ENCODE assay signal across 10 mouse cellular contexts in the genomic region with DNA sequence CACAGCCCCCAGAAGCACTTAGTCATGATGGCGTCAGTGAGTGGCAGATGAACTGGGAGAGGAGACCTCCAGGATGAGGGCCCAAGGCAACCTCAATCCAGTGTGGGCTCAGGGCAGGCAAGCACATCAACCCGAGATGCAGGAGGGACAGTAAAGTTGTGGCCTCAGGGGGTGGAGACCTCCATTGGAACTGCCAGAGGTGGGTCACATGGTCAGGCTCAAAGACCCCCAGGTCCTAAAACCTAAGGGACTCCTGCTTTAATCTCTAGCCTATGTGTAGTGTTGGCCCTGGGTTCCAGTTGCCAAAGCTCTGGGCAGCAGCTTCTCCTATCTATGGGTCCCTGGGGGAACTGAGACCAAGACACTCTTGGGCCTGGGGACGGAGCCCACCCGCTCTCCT. TPM values are rescaled to one million over a fixed set of nuclear protein-coding genes. Genes with fewer than 3 reads are reported as not detected.
DNase-seq lines count a peak whose midpoint lies in the region; ATAC-seq and TF ChIP-seq lines count a peak whose summit lies in the region.
"Had no signal": no experiment of that assay in that cellular context is flagged by ENCODE, and none has a peak within 500 bp of the region (broad histone marks: within the 10 kb centered on the region; RNA-seq: fewer than 3 reads in every experiment).

No protein-coding gene starts in this region.

- no peaks in the 10 kb centered on the region for H3K27me3 ChIP-seq in heart, embryonic 12.5 days (replicated peaks)
- no peaks in the 10 kb centered on the region for H3K27me3 ChIP-seq in lung, postnatal 0 days (replicated peaks; ENCODE audit: insufficient read depth, low read length)
- H3K27me3 ChIP-seq in hindbrain, embryonic 16.5 days (replicated peaks; ENCODE audit: control insufficient read depth, insufficient read depth, low read length), result no peaks in the 10 kb centered on the region
- no peaks in the 10 kb centered on the region; the same call in 1 of the 2 replicates for H3K27me3 ChIP-seq in neural tube, embryonic 15.5 days (replicated peaks)
- H3K27me3 ChIP-seq: midbrain, embryonic 15.5 days had no signal

- no peak for TF ChIP-seq EP300 in lung, postnatal 0 days (IDR thresholded peaks at IDR 0.05)

- peak; percentile 8; the same call in 1 of the 2 replicates for ATAC-seq in heart, embryonic 12.5 days (ENCODE audit: insufficient number of reproducible peaks, low FRiP score)
- ATAC-seq in lung, postnatal 0 days, result no peak
- ATAC-seq in hindbrain, embryonic 16.5 days, result peak; percentile 3; the same call in 1 of the 2 replicates
- no peak for ATAC-seq in neural tube, embryonic 15.5 days (ENCODE audit: low FRiP score)

- no peak overlapping the region for H3K9ac ChIP-seq in heart, embryonic 12.5 days
- no peak overlapping the region for H3K9ac ChIP-seq in lung, postnatal 0 days (replicated peaks; ENCODE audit: low read depth)
- no peak overlapping the region for H3K9ac ChIP-seq in hindbrain, embryonic 16.5 days (ENCODE audit: low read depth, low read length)
- no peak overlapping the region for H3K9ac ChIP-seq in neural tube, embryonic 15.5 days (replicated peaks)
- H3K9ac ChIP-seq: midbrain, embryonic 15.5 days had no signal

- WGBS in heart, embryonic 12.5 days, result 82% methylated on average over 4 of the region's 4 CpGs
- WGBS in lung, postnatal 0 days, result 73% methylated on average over 4 of the region's 4 CpGs
- WGBS in hindbrain, embryonic 16.5 days, result 68% methylated on average over 4 of the region's 4 CpGs
- WGBS in neural tube, embryonic 15.5 days, result 78% methylated on average over 4 of the region's 4 CpGs

- no peaks in the 10 kb centered on the region for H3K9me3 ChIP-seq in heart, embryonic 12.5 days (replicated peaks)
- H3K9me3 ChIP-seq in lung, postnatal 0 days (ENCODE audit: low read length), result no peaks in the 10 kb centered on the region
- no peaks in the 10 kb centered on the region for H3K9me3 ChIP-seq in hindbrain, embryonic 16.5 days (ENCODE audit: control insufficient read depth, low read length)
- no peaks in the 10 kb centered on the region for H3K9me3 ChIP-seq in neural tube, embryonic 15.5 days (replicated peaks)
- H3K9me3 ChIP-seq: midbrain, embryonic 15.5 days had no signal

- TF ChIP-seq CTCF in lung, postnatal 0 days (IDR thresholded peaks at IDR 0.05), result no peak

- H3K36me3 ChIP-seq in heart, embryonic 12.5 days, result no peaks in the 10 kb centered on the region
- no peaks in the 10 kb centered on the region for H3K36me3 ChIP-seq in lung, postnatal 0 days (ENCODE audit: insufficient read depth, low read length)
- H3K36me3 ChIP-seq in hindbrain, embryonic 16.5 days (ENCODE audit: control insufficient read depth, insufficient read depth, low read length), result no peaks in the 10 kb centered on the region
- H3K36me3 ChIP-seq in neural tube, embryonic 15.5 days, result no peaks in the 10 kb centered on the region
- H3K36me3 ChIP-seq: midbrain, embryonic 15.5 days had no signal

- peaks cover 33% of the 10 kb centered on the region for H3K4me1 ChIP-seq in heart, embryonic 12.5 days (replicated peaks)
- H3K4me1 ChIP-seq in lung, postnatal 0 days (ENCODE audit: insufficient read depth, low read depth, low read length), result peaks cover 25% of the 10 kb centered on the region
- peaks cover 13% of the 10 kb centered on the region for H3K4me1 ChIP-seq in hindbrain, embryonic 16.5 days (ENCODE audit: control insufficient read depth, insufficient read depth, low read depth, low read length)
- peaks cover 20% of the 10 kb centered on the region for H3K4me1 ChIP-seq in neural tube, embryonic 15.5 days

- H3K4me2 ChIP-seq in heart, embryonic 12.5 days, result no peak overlapping the region
- peak overlapping the region; percentile 43; the same call in 1 of the 2 replicates for H3K4me2 ChIP-seq in lung, postnatal 0 days (replicated peaks; ENCODE audit: low read depth, low read length)
- no peak overlapping the region for H3K4me2 ChIP-seq in hindbrain, embryonic 16.5 days (ENCODE audit: low read length)
- no peak overlapping the region for H3K4me2 ChIP-seq in neural tube, embryonic 15.5 days
- H3K4me2 ChIP-seq: midbrain, embryonic 15.5 days had no signal

- DNase-seq in heart, adult 18-20 months, result no peak
- DNase-seq in lung, postnatal 0 days (ENCODE audit: low spot score), result no peak
- DNase-seq in lung, postnatal 36 days, result no peak
- DNase-seq in Muller cell, postnatal 12 days (ENCODE audit: inconsistent ontology term), result no peak
- DNase-seq in gastrocnemius, postnatal 25 days, result no peak
- DNase-seq: thymus, postnatal 25 days had no signal

- H3K4me3 ChIP-seq in heart, embryonic 12.5 days, result no peak overlapping the region
- H3K4me3 ChIP-seq in lung, postnatal 0 days (ENCODE audit: low read depth, low read length), result no peak overlapping the region
- no peak overlapping the region for H3K4me3 ChIP-seq in hindbrain, embryonic 16.5 days (ENCODE audit: low read length)
- H3K4me3 ChIP-seq in neural tube, embryonic 15.5 days (replicated peaks), result no peak overlapping the region
- H3K4me3 ChIP-seq: midbrain, embryonic 15.5 days had no signal

- H3K27ac ChIP-seq in heart, embryonic 12.5 days (ENCODE audit: poor library complexity, severe bottlenecking), result peak overlapping the region; percentile 53; the same call in 1 of the 2 replicates
- peak overlapping the region; percentile 76 for H3K27ac ChIP-seq in lung, postnatal 0 days (ENCODE audit: low read length)
- peak overlapping the region; percentile 36; the same call in 1 of the 2 replicates for H3K27ac ChIP-seq in hindbrain, embryonic 16.5 days (ENCODE audit: low read depth, low read length)
- H3K27ac ChIP-seq in neural tube, embryonic 15.5 days (replicated peaks), result peak overlapping the region; percentile 76

RNA-seq across cellular contexts. Expression of a gene that starts 0.8 kb away (rescaled TPM):
- 2.0 and 2.3 TPM in 2 replicates for polyA plus RNA-seq in heart, embryonic 12.5 days (2016; fragmentation: Nextera tagmentation; extraction: Ambion mirVana)
- 1 to 10 TPM; 1.3 to 2.0 TPM for total RNA-seq in heart, adult 18-20 months (2021)
- 33.2 and 38.3 TPM in 2 replicates for polyA plus RNA-seq in lung, postnatal 0 days (2015; fragmentation: Nextera tagmentation; extraction: Ambion mirVana)
- polyA plus RNA-seq in hindbrain, embryonic 16.5 days (2015; fragmentation: Nextera tagmentation; extraction: Ambion mirVana), result 2.2 and 3.1 TPM in 2 replicates
- polyA plus RNA-seq in neural tube, embryonic 15.5 days (2015; fragmentation: Nextera tagmentation; extraction: Ambion mirVana), result 2.5 and 3.8 TPM in 2 replicates
- total RNA-seq in gastrocnemius, postnatal 25 days (2021), result 1 to 10 TPM; 1.4 to 1.7 TPM

RNA-seq across cellular contexts. Expression of a gene that starts 6.2 kb away (rescaled TPM):
- 7.8 and 8.9 TPM in 2 replicates for polyA plus RNA-seq in heart, embryonic 12.5 days (2016; fragmentation: Nextera tagmentation; extraction: Ambion mirVana)
- 10 to 100 TPM; 17.7 to 23.9 TPM for total RNA-seq in heart, adult 18-20 months (2021)
- 40.0 and 45.5 TPM in 2 replicates for polyA plus RNA-seq in lung, postnatal 0 days (2015; fragmentation: Nextera tagmentation; extraction: Ambion mirVana)
- polyA plus RNA-seq in hindbrain, embryonic 16.5 days (2015; fragmentation: Nextera tagmentation; extraction: Ambion mirVana), result 12.4 and 14.1 TPM in 2 replicates
- polyA plus RNA-seq in neural tube, embryonic 15.5 days (2015; fragmentation: Nextera tagmentation; extraction: Ambion mirVana), result 15.0 and 20.6 TPM in 2 replicates
- total RNA-seq in gastrocnemius, postnatal 25 days (2021), result 10 to 100 TPM in 1 of 2 experiments, 1 to 10 TPM in 1; 8.4 to 10.2 TPM

RNA-seq across cellular contexts. Expression of a gene that starts 16.2 kb away (rescaled TPM):
- 298 and 324 TPM in 2 replicates for polyA plus RNA-seq in heart, embryonic 12.5 days (2016; fragmentation: Nextera tagmentation; extraction: Ambion mirVana)
- total RNA-seq in heart, adult 18-20 months (2021), result 100 to 1,000 TPM; 489 to 502 TPM
- 203 and 225 TPM in 2 replicates for polyA plus RNA-seq in lung, postnatal 0 days (2015; fragmentation: Nextera tagmentation; extraction: Ambion mirVana)
- 307 and 320 TPM in 2 replicates for polyA plus RNA-seq in hindbrain, embryonic 16.5 days (2015; fragmentation: Nextera tagmentation; extraction: Ambion mirVana)
- 308 and 330 TPM in 2 replicates for polyA plus RNA-seq in neural tube, embryonic 15.5 days (2015; fragmentation: Nextera tagmentation; extraction: Ambion mirVana)
- total RNA-seq in gastrocnemius, postnatal 25 days (2021), result 100 to 1,000 TPM; 260 to 277 TPM

RNA-seq across cellular contexts. Expression of a gene that starts 21.8 kb away (rescaled TPM):
- polyA plus RNA-seq in heart, embryonic 12.5 days (2016; fragmentation: Nextera tagmentation; extraction: Ambion mirVana), result 22.3 and 26.1 TPM in 2 replicates
- 1 to 10 TPM; 8.0 to 9.2 TPM for total RNA-seq in heart, adult 18-20 months (2021)
- polyA plus RNA-seq in lung, postnatal 0 days (2015; fragmentation: Nextera tagmentation; extraction: Ambion mirVana), result 31.8 and 33.1 TPM in 2 replicates
- 18.9 and 21.2 TPM in 2 replicates for polyA plus RNA-seq in hindbrain, embryonic 16.5 days (2015; fragmentation: Nextera tagmentation; extraction: Ambion mirVana)
- polyA plus RNA-seq in neural tube, embryonic 15.5 days (2015; fragmentation: Nextera tagmentation; extraction: Ambion mirVana), result 20.3 and 29.0 TPM in 2 replicates
- 1 to 10 TPM; 5.2 to 7.0 TPM for total RNA-seq in gastrocnemius, postnatal 25 days (2021)

RNA-seq across cellular contexts. Expression of a gene that starts 29.7 kb away (rescaled TPM):
- polyA plus RNA-seq in heart, embryonic 12.5 days (2016; fragmentation: Nextera tagmentation; extraction: Ambion mirVana), result not detected in 2 replicates
- under 1 TPM; 0.28 to 0.30 TPM for total RNA-seq in heart, adult 18-20 months (2021)
- 0.04 and 0.06 TPM in 2 replicates for polyA plus RNA-seq in lung, postnatal 0 days (2015; fragmentation: Nextera tagmentation; extraction: Ambion mirVana)
- polyA plus RNA-seq in hindbrain, embryonic 16.5 days (2015; fragmentation: Nextera tagmentation; extraction: Ambion mirVana), result not detected in 2 replicates
- polyA plus RNA-seq in neural tube, embryonic 15.5 days (2015; fragmentation: Nextera tagmentation; extraction: Ambion mirVana), result not detected in 2 replicates
- total RNA-seq in gastrocnemius, postnatal 25 days (2021), result not detected
- polyA plus RNA-seq: midbrain, embryonic 15.5 days had no signal

Comparison
In these comparisons a context has a peak if more than half of its experiments do, and no peak if none do; other contexts are left out.
1. ATAC-seq: peak in heart, embryonic 12.5 days (single experiment) and hindbrain, embryonic 16.5 days (single experiment); none in lung, postnatal 0 days (single experiment) and neural tube, embryonic 15.5 days (single experiment).
2. Peak in every context shown above with its lines, with median percentiles within 50 percentile points of each other: H3K27ac ChIP-seq.